Mouse (Mus musculus): Measurements from ENCODE around the gene 2010003K11Rik. TPM values are rescaled to one million over a fixed set of nuclear protein-coding genes. Genes with fewer than 3 reads are reported as not detected.

2010003K11Rik gene
- not detected for polyA plus RNA-seq (2017; shearing (Covaris generic))

DNA sequence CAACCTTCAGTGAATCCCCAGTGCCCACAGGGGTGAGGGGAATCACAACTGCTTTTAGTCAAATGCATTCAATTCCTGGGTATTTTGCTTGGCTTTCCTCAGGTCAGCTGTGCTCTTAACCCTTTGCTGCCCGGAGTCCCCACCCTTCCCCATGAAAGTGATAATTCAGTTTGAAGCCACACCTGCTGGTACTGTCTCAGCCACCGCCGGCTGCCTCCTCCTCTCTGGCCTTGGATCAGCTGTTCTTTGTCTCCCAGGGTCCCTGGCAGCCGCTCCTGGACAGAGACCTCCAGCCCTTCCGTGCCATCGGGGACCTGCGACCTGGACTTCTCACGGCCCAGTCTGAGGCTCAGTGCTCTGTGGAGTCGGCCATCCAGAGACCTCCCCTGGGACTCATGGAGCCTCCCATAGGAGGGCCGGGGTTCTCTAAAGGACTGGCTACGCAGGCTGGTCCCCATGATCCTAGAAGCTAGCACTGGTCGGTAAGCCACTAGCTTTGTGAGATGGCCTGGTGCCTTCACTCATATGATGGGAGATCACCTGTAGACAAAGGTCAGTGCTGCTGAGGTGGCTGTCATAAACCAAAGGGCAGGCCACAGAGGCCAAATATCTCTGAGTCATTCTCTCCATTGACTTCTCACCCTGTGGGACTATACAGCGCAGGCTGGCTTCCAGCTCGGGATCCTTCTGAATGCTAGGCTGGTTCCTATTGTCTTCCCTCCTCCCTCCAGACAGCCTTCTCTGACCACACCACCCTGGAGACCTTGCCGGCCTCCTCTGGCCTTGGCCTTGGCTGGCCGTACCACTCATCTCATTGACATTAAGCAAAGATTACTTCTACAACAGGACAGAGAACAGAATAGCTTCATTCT lies at the start of gene 2010003K11Rik:
TSS of gene 2010003K11Rik (minus strand) at position 522 of the 872 bp plus-strand sequence.

DNA sequence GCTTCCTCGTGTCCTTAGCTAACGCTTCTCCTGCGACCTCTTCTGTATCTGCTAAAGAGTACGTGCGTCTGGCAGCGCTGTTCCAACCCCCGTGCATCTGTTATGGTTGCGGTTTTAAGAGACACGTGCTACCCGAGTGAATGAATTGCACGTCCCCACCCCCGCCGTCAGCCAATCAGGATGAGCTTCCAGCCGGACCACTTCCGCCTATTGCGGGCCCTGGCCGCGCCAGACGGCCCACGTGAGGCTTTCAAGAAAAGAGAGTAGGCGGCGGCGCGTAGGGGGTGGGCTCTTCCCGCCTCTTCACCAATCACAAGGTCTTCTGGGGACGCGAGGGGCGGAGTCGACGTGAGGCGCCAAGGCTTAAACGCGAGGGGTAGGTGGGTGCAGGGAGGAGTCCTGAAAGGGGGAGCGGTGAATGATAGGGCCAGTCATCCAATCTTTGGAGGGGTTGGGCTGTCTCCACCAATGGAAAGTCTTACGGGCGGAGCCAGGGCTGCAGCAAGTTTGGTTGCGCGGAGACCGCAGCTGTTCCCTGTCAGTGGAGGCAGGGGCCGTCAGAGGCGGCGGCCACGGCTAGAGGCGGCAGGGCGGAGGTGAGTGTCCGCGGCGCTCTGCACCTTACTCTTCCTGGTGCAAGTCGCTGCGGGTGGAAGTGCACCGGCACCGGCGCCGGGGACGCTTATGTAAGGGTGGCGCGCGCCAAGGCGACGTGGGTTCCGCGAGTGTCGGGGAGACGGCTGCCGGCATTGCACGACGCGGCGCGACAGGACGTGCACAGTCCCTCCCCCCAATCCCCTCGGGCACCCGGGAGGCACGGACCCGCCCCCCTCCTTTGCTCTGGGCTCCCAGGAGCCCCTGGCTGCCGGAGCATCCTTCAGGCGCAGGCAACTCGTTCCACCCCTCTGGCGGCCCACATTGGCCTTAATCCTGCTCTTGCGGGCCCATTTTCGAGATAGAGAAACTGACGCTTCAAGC lies 11.9 kb upstream of the 2010003K11Rik start, which contains the start of gene Pcx:
TSS of gene Pcx (plus strand) at position 487 of the 978 bp plus-strand sequence.

DNA sequence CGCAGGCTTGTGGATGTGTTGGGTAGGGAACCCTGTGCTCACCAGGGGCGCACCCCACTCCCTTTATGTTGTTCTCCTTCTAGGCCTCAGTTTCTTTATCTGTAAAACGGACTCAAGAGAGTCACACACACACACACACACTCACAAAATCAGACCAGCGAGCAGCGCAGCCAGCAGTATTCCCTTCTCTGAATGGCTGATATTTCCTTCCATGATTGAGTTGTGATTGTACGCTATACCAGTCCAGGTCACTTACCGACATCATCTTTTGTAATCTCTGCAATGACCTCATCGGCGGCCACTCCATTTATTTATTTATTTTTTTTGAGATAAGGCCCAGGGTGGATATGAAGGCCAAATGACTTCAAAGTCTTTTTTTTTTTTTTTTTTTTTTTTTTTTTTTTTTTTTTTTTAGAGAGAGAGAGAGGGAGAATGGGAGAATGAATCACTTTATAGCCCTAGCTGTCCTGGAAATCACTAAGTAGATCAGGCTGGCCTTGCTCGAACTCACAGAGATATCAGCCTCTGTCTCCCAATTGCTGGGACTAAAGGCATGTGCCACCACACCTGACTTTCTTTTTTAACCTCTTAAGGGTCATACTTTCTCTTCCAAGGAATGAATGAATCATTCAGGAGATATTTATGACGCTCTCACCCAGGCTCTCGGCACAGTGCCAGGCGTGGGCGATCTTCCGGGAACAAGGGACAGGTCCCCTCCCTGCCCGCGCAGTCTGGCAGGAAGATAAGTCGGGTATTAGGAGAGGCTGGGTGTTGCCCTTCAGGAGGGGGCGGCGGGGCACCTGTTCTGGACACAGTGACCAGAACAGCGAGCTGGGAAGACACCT lies 20.8 kb downstream of the 2010003K11Rik start, which contains the start of gene Syt12:
TSS of gene Syt12 (minus strand) at position 103 of the 845 bp plus-strand sequence.

Other genes starting within 250 kb of the 2010003K11Rik start
- 1.1 TPM for gene Ssh3, start 229.4 kb downstream of the 2010003K11Rik start, polyA plus RNA-seq (2017; shearing (Covaris generic))
- 5.1 TPM for gene Ankrd13d, start 215.4 kb downstream of the 2010003K11Rik start, polyA plus RNA-seq (2017; shearing (Covaris generic))
- gene Grk2, start 192.4 kb downstream of the 2010003K11Rik start, polyA plus RNA-seq (2017; shearing (Covaris generic)), result 58.4 TPM
- gene Kdm2a, start 100.3 kb downstream of the 2010003K11Rik start, polyA plus RNA-seq (2017; shearing (Covaris generic)), result 48.9 TPM
- 5.5 TPM for gene Rhod, start 59.2 kb downstream of the 2010003K11Rik start, polyA plus RNA-seq (2017; shearing (Covaris generic))
- not detected for gene Syt12, start 21.1 kb downstream of the 2010003K11Rik start, polyA plus RNA-seq (2017; shearing (Covaris generic))
- gene Pcx, start 11.9 kb upstream of the 2010003K11Rik start, polyA plus RNA-seq (2017; shearing (Covaris generic)), result 3.7 TPM
- gene Lrfn4, start 117.1 kb upstream of the 2010003K11Rik start, polyA plus RNA-seq (2017; shearing (Covaris generic)), result not detected
- 54.1 TPM for gene Rce1, start 127.1 kb upstream of the 2010003K11Rik start, polyA plus RNA-seq (2017; shearing (Covaris generic))
- not detected for gene Gm960, start 200.1 kb upstream of the 2010003K11Rik start, polyA plus RNA-seq (2017; shearing (Covaris generic))
- 1.3 TPM for gene Sptbn2, start 212.6 kb upstream of the 2010003K11Rik start, polyA plus RNA-seq (2017; shearing (Covaris generic))

Measured in activated CD4-positive, CD25-positive, alpha-beta regulatory T cell, adult 9 weeks (primary cell).